Mouse (Mus musculus) c-Kit-positive CD71-negative TER-119-negative erythroid progenitor cells, embryonic 14.5 days (primary cell): Measurements from ENCODE around the gene Hoxc5.
A peak's percentile ranks its signal among the peaks of the same experiment; 100 is the strongest.

Experiments used
- DNase-seq: peaks from one replicate; pipeline ENCODE4 v3.0.0-alpha.2; 2013; ENCODE audit warnings: low read depth

Gene Hoxc5

GRCm38 (mm10) chr15:102967511-102968397 is 511 bp downstream of the Hoxc5 start:
- DNase-seq: no peak

- no peak for DNase-seq
Measured at GRCm38 (mm10) chr15:102969296-102969695, 2.1 kb downstream of the Hoxc5 start.

GRCm38 (mm10) chr15:102970740-102971139 is 3.5 kb downstream of the Hoxc5 start:
- DNase-seq: no peak

GRCm38 (mm10) chr15:102972254-102972653 is 5.0 kb downstream of the Hoxc5 start:
- DNase-seq: no peak

- no peak for DNase-seq
Measured at GRCm38 (mm10) chr15:102972753-102973152, 5.5 kb downstream of the Hoxc5 start.

GRCm38 (mm10) chr15:102975034-102975433 is 7.8 kb downstream of the Hoxc5 start:
- no peak for DNase-seq

GRCm38 (mm10) chr15:102975688-102976111 is 8.5 kb downstream of the Hoxc5 start:
- no peak for DNase-seq

- no peak for DNase-seq
Measured at GRCm38 (mm10) chr15:102976171-102976570, 8.9 kb downstream of the Hoxc5 start, which contains the start of gene Hoxc9. TSS of gene Hoxc9 (plus strand) at chr15:102976439.

GRCm38 (mm10) chr15:102976631-102977422 is 9.6 kb downstream of the Hoxc5 start:
- DNase-seq: no peak

- no peak for DNase-seq
Measured at GRCm38 (mm10) chr15:102977423-102977974, 10.3 kb downstream of the Hoxc5 start.

- no peak for DNase-seq
Measured at GRCm38 (mm10) chr15:102978615-102979515, 11.6 kb downstream of the Hoxc5 start.

GRCm38 (mm10) chr15:102979936-102980335 is 12.7 kb downstream of the Hoxc5 start:
- no peak for DNase-seq

GRCm38 (mm10) chr15:102980352-102980751 is 13.1 kb downstream of the Hoxc5 start:
- DNase-seq: no peak

- DNase-seq: no peak
Measured at GRCm38 (mm10) chr15:102980912-102981311, 13.7 kb downstream of the Hoxc5 start.

GRCm38 (mm10) chr15:102981379-102982288 is 14.4 kb downstream of the Hoxc5 start:
- DNase-seq: no peak

- DNase-seq: no peak
Measured at GRCm38 (mm10) chr15:102983716-102984115, 16.5 kb downstream of the Hoxc5 start.

- DNase-seq: no peak
Measured at GRCm38 (mm10) chr15:102984521-102984920, 17.3 kb downstream of the Hoxc5 start.

- DNase-seq: no peak
Measured at GRCm38 (mm10) chr15:102984925-102985324, 17.7 kb downstream of the Hoxc5 start.

- DNase-seq: peak; percentile 84
Measured at GRCm38 (mm10) chr15:102987124-102987833, 20.0 kb downstream of the Hoxc5 start.

- no peak for DNase-seq
Measured at GRCm38 (mm10) chr15:102988078-102988477, 20.8 kb downstream of the Hoxc5 start.
